Mouse (Mus musculus) layer of hippocampus, adult 8-10 months (tissue): ENCODE data around the gene Ube2h. TPM values are rescaled to one million over a fixed set of nuclear protein-coding genes. Genes with fewer than 3 reads are reported as not detected.

Experiments used
- DNase-seq, 2 experiments: peaks; one replicate each; pipeline ENCODE4 v3.0.0; 2022; ENCODE audit warnings: low spot score in 2 of 2
- total RNA-seq, 4 experiments: library from RNA; stranded (reverse); gene quantifications; 2 replicates each; pipeline ENCODE4 v1.2.4; 2022

Gene Ube2h
- total RNA-seq, 4 experiments from 2014 or later: 81.4 to 88.7 (median 86.1) TPM

- peak; percentile 72 to 77 for DNase-seq
These were observed 4.0 kb downstream of the Ube2h start for GRCm38 (mm10) chr6:30300372-30300771.

- no peak for DNase-seq
These were observed 4.7 kb downstream of the Ube2h start for GRCm38 (mm10) chr6:30299683-30300082.

GRCm38 (mm10) chr6:30299116-30299515, 5.2 kb downstream of the Ube2h start:
- no peak for DNase-seq

GRCm38 (mm10) chr6:30292579-30292978, 11.8 kb downstream of the Ube2h start:
- no peak for DNase-seq

GRCm38 (mm10) chr6:30287958-30288357, 16.4 kb downstream of the Ube2h start:
- no peak for DNase-seq

GRCm38 (mm10) chr6:30286642-30287041, 17.7 kb downstream of the Ube2h start:
- DNase-seq: no peak

- DNase-seq: no peak
These were observed 20.2 kb downstream of the Ube2h start for GRCm38 (mm10) chr6:30284177-30284576.

- DNase-seq: no peak
These were observed 22.0 kb downstream of the Ube2h start for GRCm38 (mm10) chr6:30282361-30282760.

GRCm38 (mm10) chr6:30278374-30278773, 26.0 kb downstream of the Ube2h start:
- no peak for DNase-seq

- no peak for DNase-seq
These were observed 27.5 kb downstream of the Ube2h start for GRCm38 (mm10) chr6:30276882-30277281.

- DNase-seq: no peak
These were observed 28.0 kb downstream of the Ube2h start for GRCm38 (mm10) chr6:30276375-30276774.

GRCm38 (mm10) chr6:30275159-30275847, 29.0 kb downstream of the Ube2h start:
- DNase-seq: no peak

GRCm38 (mm10) chr6:30272911-30273310, 31.4 kb downstream of the Ube2h start:
- no peak for DNase-seq

GRCm38 (mm10) chr6:30272338-30272905, 31.9 kb downstream of the Ube2h start:
- no peak for DNase-seq

- DNase-seq: no peak
These were observed 34.5 kb downstream of the Ube2h start for GRCm38 (mm10) chr6:30269846-30270245.

- peak; percentile 28 to 57 for DNase-seq
These were observed 36.9 kb downstream of the Ube2h start for GRCm38 (mm10) chr6:30267486-30267885.

- no peak for DNase-seq
These were observed 38.9 kb downstream of the Ube2h start for GRCm38 (mm10) chr6:30265402-30265801.

GRCm38 (mm10) chr6:30263053-30263452, 41.3 kb downstream of the Ube2h start:
- DNase-seq: no peak

GRCm38 (mm10) chr6:30259271-30259670, 45.1 kb downstream of the Ube2h start:
- DNase-seq: no peak

GRCm38 (mm10) chr6:30257962-30258361, 46.4 kb downstream of the Ube2h start:
- no peak for DNase-seq

GRCm38 (mm10) chr6:30255846-30256245, 48.5 kb downstream of the Ube2h start:
- DNase-seq: no peak

- no peak for DNase-seq
These were observed 51.9 kb downstream of the Ube2h start for GRCm38 (mm10) chr6:30252271-30253010.

- DNase-seq: no peak
These were observed 55.6 kb downstream of the Ube2h start for GRCm38 (mm10) chr6:30248708-30249107.
